Mouse (Mus musculus) urinary bladder, postnatal 25 days (tissue): ENCODE results near the gene BC048671.

Source experiments
- DNase-seq: peaks from one replicate; pipeline ENCODE4 v3.0.0; 2022; ENCODE audit warnings: low spot score

Gene BC048671

GRCm38 (mm10) chr6:90300919-90301318 is at the start of gene BC048671:
Gene BC048671 (plus strand): TSS chr6:90301219.
- DNase-seq = no peak

GRCm38 (mm10) chr6:90288265-90288664 is 12.8 kb upstream of the BC048671 start:
- no peak for DNase-seq

GRCm38 (mm10) chr6:90306315-90306975 is 5.4 kb downstream of the BC048671 start:
- no peak for DNase-seq

- no peak for DNase-seq
These were observed 8.1 kb downstream of the BC048671 start for GRCm38 (mm10) chr6:90308839-90309778.

- no peak for DNase-seq
These were observed 14.9 kb downstream of the BC048671 start for GRCm38 (mm10) chr6:90315961-90316360.

GRCm38 (mm10) chr6:90317510-90318258 is 16.7 kb downstream of the BC048671 start:
- DNase-seq = no peak

GRCm38 (mm10) chr6:90319019-90319418 is 18.0 kb downstream of the BC048671 start:
- no peak for DNase-seq

GRCm38 (mm10) chr6:90319475-90320191 is 18.6 kb downstream of the BC048671 start:
- DNase-seq = no peak

- no peak for DNase-seq
These were observed 19.4 kb downstream of the BC048671 start for GRCm38 (mm10) chr6:90320429-90320828.

- no peak for DNase-seq
These were observed 20.8 kb downstream of the BC048671 start for GRCm38 (mm10) chr6:90321811-90322210.

- no peak for DNase-seq
These were observed 23.0 kb downstream of the BC048671 start for GRCm38 (mm10) chr6:90324026-90324425.

GRCm38 (mm10) chr6:90324463-90324862 is 23.4 kb downstream of the BC048671 start:
- no peak for DNase-seq

- no peak for DNase-seq
These were observed 24.0 kb downstream of the BC048671 start, which contains the start of gene Chst13 for GRCm38 (mm10) chr6:90324991-90325390. Gene Chst13 (minus strand): TSS chr6:90325185.

GRCm38 (mm10) chr6:90327670-90328069 is 26.7 kb downstream of the BC048671 start:
- no peak for DNase-seq

- DNase-seq = no peak
These were observed 28.9 kb downstream of the BC048671 start for GRCm38 (mm10) chr6:90329953-90330352.

- no peak for DNase-seq
These were observed 31.8 kb downstream of the BC048671 start, which contains the start of gene Uroc1 for GRCm38 (mm10) chr6:90332561-90333425. Gene Uroc1 (plus strand): TSS chr6:90333284.

- DNase-seq = no peak
These were observed 33.2 kb downstream of the BC048671 start for GRCm38 (mm10) chr6:90334244-90334643.

- DNase-seq = no peak
These were observed 41.3 kb downstream of the BC048671 start for GRCm38 (mm10) chr6:90342343-90342742.

GRCm38 (mm10) chr6:90347183-90347582 is 46.2 kb downstream of the BC048671 start:
- DNase-seq = no peak

GRCm38 (mm10) chr6:90348500-90348899 is 47.5 kb downstream of the BC048671 start:
- no peak for DNase-seq

- DNase-seq = no peak
These were observed 49.0 kb downstream of the BC048671 start for GRCm38 (mm10) chr6:90350011-90350410.
